Mouse (Mus musculus) kidney, postnatal 4 days (tissue): ENCODE measurements around the gene Prl8a2.

ENCODE experiments used
- DNase-seq, 2 experiments: peaks; one replicate each; pipeline ENCODE4 v3.0.0; 2021; ENCODE audit warnings: mixed read lengths in 2 of 2

Gene Prl8a2

GRCm38 (mm10) chr13:27345373-27345772 lies at the start of gene Prl8a2:
Prl8a2 (plus strand) TSS chr13:27345673.
- no peak for DNase-seq

DNA sequence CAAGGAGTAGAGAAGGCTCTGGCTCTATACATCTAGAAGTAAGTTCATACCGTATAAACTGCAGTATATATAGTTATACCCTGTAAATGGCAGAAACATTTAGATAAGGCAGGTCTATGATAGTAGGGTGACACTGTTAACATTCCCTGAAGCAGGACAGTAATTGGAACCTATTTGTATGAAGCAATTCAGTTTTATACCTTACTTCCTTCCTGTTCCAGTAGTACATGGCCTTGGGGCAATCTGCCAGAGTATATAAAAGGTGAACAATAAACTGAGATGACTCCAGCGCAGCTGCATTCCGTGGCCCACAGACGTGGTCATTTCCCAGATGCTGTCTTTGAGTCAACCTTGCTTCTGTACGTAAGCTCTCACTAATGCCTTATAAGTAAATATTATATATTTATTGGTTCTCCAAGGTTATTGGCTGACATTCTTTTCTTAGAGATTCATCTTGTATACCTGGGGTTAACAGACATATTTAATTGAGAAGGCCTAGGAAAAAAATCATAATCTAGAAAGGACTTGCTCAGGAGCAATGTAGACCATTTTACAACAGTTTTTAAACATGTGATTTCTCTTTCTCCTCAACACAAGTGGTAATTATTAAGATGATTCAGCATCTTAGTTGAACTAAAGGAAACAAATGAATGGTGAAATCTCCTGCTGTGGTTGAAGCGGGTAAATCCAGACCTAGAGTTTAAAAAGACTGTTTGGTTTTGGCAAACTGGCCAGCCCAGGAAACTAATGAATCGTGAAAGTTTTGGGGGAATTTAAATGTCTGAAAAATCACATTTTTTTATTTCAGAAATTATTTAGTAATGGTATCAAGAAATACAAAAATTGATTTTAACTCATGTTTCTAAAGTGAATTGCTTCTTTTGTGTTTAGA lies 32.9 kb upstream of the Prl8a2 start, which contains the start of gene Prl6a1:
Prl6a1 (plus strand) TSS at position 294 of the 892 bp plus-strand sequence.
- DNase-seq = no peak

DNA sequence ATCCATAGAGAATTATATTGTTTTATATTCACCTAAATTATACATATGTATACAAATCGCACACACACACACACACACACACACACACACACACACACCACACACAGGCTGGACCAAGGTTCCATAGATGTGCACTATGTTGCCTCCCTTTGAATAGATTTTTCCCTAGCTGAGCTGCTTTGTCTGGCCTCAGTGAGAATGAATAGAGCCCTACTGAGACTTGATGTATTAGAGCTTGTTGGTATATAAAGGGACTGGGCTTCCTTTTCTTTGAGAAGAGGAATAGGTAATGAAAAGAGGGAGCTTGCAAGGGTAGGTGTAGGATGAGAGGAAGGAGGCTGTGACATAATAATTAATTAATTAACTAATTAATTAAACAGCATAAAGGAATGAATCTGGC lies 10.5 kb upstream of the Prl8a2 start:
- no peak for DNase-seq

DNA sequence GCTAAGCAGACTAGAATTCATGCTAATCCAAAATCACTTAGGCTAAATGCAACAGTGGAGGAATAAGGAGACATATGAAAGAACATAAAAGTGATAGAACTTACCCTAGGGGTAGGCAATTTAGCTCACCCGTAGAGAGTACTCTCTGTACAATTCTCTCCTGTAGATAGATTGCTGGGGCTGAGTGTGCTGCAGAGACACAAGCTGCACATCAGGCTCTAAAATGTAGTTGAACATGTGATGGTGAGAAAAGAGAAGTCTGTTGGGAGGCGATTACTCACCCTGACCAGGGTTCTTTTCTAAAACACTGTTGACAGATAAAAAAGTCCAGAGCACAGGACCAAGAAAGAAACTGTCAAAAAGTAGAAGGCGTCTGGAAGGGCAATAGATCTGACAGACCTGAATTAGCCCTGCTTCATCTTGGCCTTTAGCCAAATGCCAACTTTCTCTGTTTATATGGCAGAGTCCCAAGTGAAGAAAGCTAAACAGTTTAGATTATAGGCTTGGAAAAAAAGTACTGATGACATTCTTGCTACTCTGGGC lies 2.7 kb upstream of the Prl8a2 start:
- DNase-seq = no peak

- DNase-seq = no peak
These were observed 45.3 kb downstream of the Prl8a2 start, which contains the start of gene Prl2b1 for GRCm38 (mm10) chr13:27390746-27391145. Prl2b1 (minus strand) TSS chr13:27390846.

- no peak for DNase-seq
These were observed 53.7 kb downstream of the Prl8a2 start for GRCm38 (mm10) chr13:27399061-27399724.
